19 mouse cellular contexts compared by ENCODE assay signal in the genomic region with DNA sequence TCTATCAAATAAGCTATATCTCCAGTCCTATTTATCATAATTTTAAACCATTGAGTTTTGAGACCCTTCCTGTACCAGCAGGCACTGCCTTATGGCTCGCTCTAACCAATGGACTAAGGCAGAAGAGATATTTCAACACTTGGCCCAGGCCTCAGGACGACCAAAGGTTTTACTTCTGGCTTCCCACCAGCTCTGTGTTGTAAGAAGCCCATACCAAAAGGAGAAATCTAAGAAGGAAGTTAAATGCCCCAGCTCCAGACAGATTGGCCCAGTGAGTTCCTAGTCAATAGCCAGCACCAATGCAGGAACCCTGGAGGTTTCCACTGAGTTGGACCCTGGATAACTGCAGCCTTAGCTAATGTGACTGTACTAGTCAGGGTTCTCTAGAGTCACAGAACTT. TPM values are rescaled to one million over a fixed set of nuclear protein-coding genes. Genes with fewer than 3 reads are reported as not detected.
DNase-seq lines count a peak whose midpoint lies in the region; ATAC-seq lines count a peak whose summit lies in the region.
"Had no signal": no experiment of that assay in that cellular context is flagged by ENCODE, and none has a peak within 500 bp of the region (broad histone marks: within the 10 kb centered on the region; RNA-seq: fewer than 3 reads in every experiment).

No protein-coding gene starts in this region.

- H3K4me3 ChIP-seq in brown adipose tissue, adult 24 weeks (ENCODE audit: insufficient read depth, low read depth, low read length), result no peak overlapping the region
- no peak overlapping the region for H3K4me3 ChIP-seq in macrophage (ENCODE audit: inconsistent target)
- H3K4me3 ChIP-seq in intestine, embryonic 15.5 days (replicated peaks), result no peak overlapping the region
- H3K4me3 ChIP-seq: embryonic facial prominence, embryonic 13.5 days; heart, embryonic 12.5 days; limb, embryonic 15.5 days; neural tube, embryonic 12.5 days had no signal

- peak; percentile 53 for DNase-seq in layer of hippocampus, adult 9-11 months
- no peak for DNase-seq in layer of hippocampus, postnatal 10 days (ENCODE audit: low spot score in 2 of 2)
- peak; percentile 61 for DNase-seq in NIH3T3 (ENCODE audit: low read depth)
- no peak for DNase-seq in kidney, postnatal 10 days
- DNase-seq: cerebellum, adult 8-10 months; gastrocnemius, postnatal 36 days; heart, postnatal 4 days; kidney, adult 8-10 months; kidney, postnatal 36 days; layer of hippocampus, postnatal 36 days; right cerebral cortex, postnatal 14 days had no signal

- 0 out of 2 replicates have a peak, but pooled peaks cover 3% of the 10 kb centered on the region for H3K4me1 ChIP-seq in brown adipose tissue, adult 24 weeks (ENCODE audit: control insufficient read depth, insufficient read depth, insufficient read length, low read length)
- H3K4me1 ChIP-seq in intestine, embryonic 15.5 days (replicated peaks), result 0 out of 2 replicates have a peak, but pooled peaks cover 2% of the 10 kb centered on the region
- H3K4me1 ChIP-seq: embryonic facial prominence, embryonic 13.5 days; limb, embryonic 15.5 days; neural tube, embryonic 12.5 days had no signal

- WGBS in macrophage (ENCODE audit: missing documents), result 0% methylated on average over 2 of the region's 2 CpGs
- WGBS in intestine, embryonic 15.5 days, result 71% methylated on average over 2 of the region's 2 CpGs

- H3K27ac ChIP-seq in brown adipose tissue, adult 24 weeks (replicated peaks; ENCODE audit: low read depth, low read length), result 0 out of 2 replicates have a peak overlapping the region, but pooled peaks have one; percentile 43
- H3K27ac ChIP-seq in macrophage, result peak overlapping the region; percentile 34
- H3K27ac ChIP-seq in intestine, embryonic 15.5 days, result no peak overlapping the region
- H3K27ac ChIP-seq: embryonic facial prominence, embryonic 13.5 days; limb, embryonic 15.5 days; neural tube, embryonic 12.5 days had no signal

- H3K4me2 ChIP-seq in intestine, embryonic 15.5 days (replicated peaks), result no peak overlapping the region
- H3K4me2 ChIP-seq: embryonic facial prominence, embryonic 13.5 days; heart, embryonic 12.5 days; limb, embryonic 15.5 days; neural tube, embryonic 12.5 days had no signal

- H3K79me2 ChIP-seq in macrophage (ENCODE audit: inconsistent target), result no peaks in the 10 kb centered on the region

- H3K27me3 ChIP-seq in intestine, embryonic 15.5 days (replicated peaks), result no peaks in the 10 kb centered on the region
- H3K27me3 ChIP-seq: embryonic facial prominence, embryonic 13.5 days; heart, embryonic 12.5 days; limb, embryonic 15.5 days; neural tube, embryonic 12.5 days had no signal

- H3K9me3 ChIP-seq in intestine, embryonic 15.5 days, result no peaks in the 10 kb centered on the region
- H3K9me3 ChIP-seq: embryonic facial prominence, embryonic 13.5 days; heart, embryonic 12.5 days; limb, embryonic 15.5 days; neural tube, embryonic 12.5 days had no signal

- no peak for ATAC-seq in activated CD4-positive, CD25-positive, alpha-beta regulatory T cell, adult 4 months
- no peak for ATAC-seq in intestine, embryonic 15.5 days

- H3K36me3 ChIP-seq in macrophage (ENCODE audit: inconsistent target), result no peaks in the 10 kb centered on the region
- no peaks in the 10 kb centered on the region for H3K36me3 ChIP-seq in intestine, embryonic 15.5 days
- H3K36me3 ChIP-seq: embryonic facial prominence, embryonic 13.5 days; heart, embryonic 12.5 days; limb, embryonic 15.5 days; neural tube, embryonic 12.5 days had no signal

- H3K9ac ChIP-seq in intestine, embryonic 15.5 days, result no peak overlapping the region
- H3K9ac ChIP-seq: embryonic facial prominence, embryonic 13.5 days; heart, embryonic 12.5 days; limb, embryonic 15.5 days; neural tube, embryonic 12.5 days had no signal

RNA-seq across cellular contexts. Expression of a gene that starts 10.4 kb away (rescaled TPM):
- 10 to 100 TPM; 96.1 to 98.4 TPM for total RNA-seq in layer of hippocampus, postnatal 10 days (2021)
- 32.8 and 33.5 TPM in 2 replicates for polyA plus RNA-seq in brown adipose tissue, adult 24 weeks (2012; ENCODE audit: insufficient read depth, insufficient read length, missing spikeins)
- 100 to 1,000 TPM in 3 of 26 experiments, 10 to 100 TPM in 21, 1 to 10 TPM in 2; 7.5 to 167 (median 54.1) TPM for total RNA-seq in macrophage (2018; cell fraction: chromatin; rRNA removed)
- total RNA-seq in macrophage (2018; cell fraction: cytosol; rRNA removed), result 10 to 100 TPM; 21.8 to 48.8 (median 35.8) TPM
- total RNA-seq in macrophage (2018; cell fraction: nucleus; rRNA removed), result 100 to 1,000 TPM in 1 of 26 experiments, 10 to 100 TPM in 25; 15.2 to 116 (median 43.2) TPM
- polyA plus RNA-seq in macrophage (2018), result 25.1 to 36.4 TPM (median 27.4 TPM) in 3 replicates
- 10 to 100 TPM; 25.6 to 32.9 TPM for polyA plus RNA-seq in activated CD4-positive, CD25-positive, alpha-beta regulatory T cell, adult 4 months (2017; shearing (Covaris generic))
- polyA plus RNA-seq in intestine, embryonic 15.5 days (2015; fragmentation: Nextera tagmentation; extraction: Ambion mirVana), result 10.4 and 11.1 TPM in 2 replicates

Comparison
In these comparisons a context has a peak if more than half of its experiments do, and no peak if none do; other contexts are left out.
1. DNase-seq: peak in layer of hippocampus, adult 9-11 months (single experiment) and NIH3T3 (single experiment); none in layer of hippocampus, postnatal 10 days (0 of 2) and kidney, postnatal 10 days (single experiment).